Mouse (Mus musculus): ENCODE results near the gene Gm28048. TPM values are rescaled to one million over a fixed set of nuclear protein-coding genes. Genes with fewer than 3 reads are reported as not detected.

The Gm28048 gene
- polyA plus RNA-seq, 1 experiment from 2014 or later, result 15.8 TPM

- Histone ChIP-seq H3K36me3 (ENCODE audit: control insufficient read depth, insufficient read depth) (no peaks in the 10 kb centered on the region), H3K27ac (ENCODE audit: low read depth, low read length) (no peak overlapping the region), H3K9me3 (ENCODE audit: control insufficient read depth) (no peaks in the 10 kb centered on the region), H3K4me3 (ENCODE audit: low read depth, low read length) (no peak overlapping the region), H3K27me3 (replicated peaks; ENCODE audit: control insufficient read depth, insufficient read depth, low read length) (no peaks in the 10 kb centered on the region), H3K4me1 (replicated peaks; ENCODE audit: control insufficient read depth, insufficient read depth, low read length) (no peaks in the 10 kb centered on the region), H3K9ac (ENCODE audit: low read depth, low read length) (no peak overlapping the region), H3K4me2 (replicated peaks; ENCODE audit: low read depth) (no peak overlapping the region)
- no peak for ATAC-seq
- no peak for TF ChIP-seq CTCF (IDR thresholded peaks at IDR 0.05; ENCODE audit: low read depth)
- 76% methylated on average over 24 of the region's 24 CpGs for WGBS
Observed at GRCm38 (mm10) chr11:23020116-23020770, 38.4 kb upstream of the Gm28048 start.

- H3K4me1 ChIP-seq (replicated peaks; ENCODE audit: control insufficient read depth, insufficient read depth, low read length), result no peaks in the 10 kb centered on the region
- H3K36me3 ChIP-seq (ENCODE audit: control insufficient read depth, insufficient read depth), result no peaks in the 10 kb centered on the region
- H3K9ac ChIP-seq (ENCODE audit: low read depth, low read length), result no peak overlapping the region
- no peak for ATAC-seq
- H3K27ac ChIP-seq (ENCODE audit: low read depth, low read length), result no peak overlapping the region
- no peak for TF ChIP-seq CTCF (IDR thresholded peaks at IDR 0.05; ENCODE audit: low read depth)
- no peak overlapping the region for H3K4me3 ChIP-seq (ENCODE audit: low read depth, low read length)
- no peak overlapping the region for H3K4me2 ChIP-seq (replicated peaks; ENCODE audit: low read depth)
- H3K9me3 ChIP-seq (ENCODE audit: control insufficient read depth), result no peaks in the 10 kb centered on the region
- no peaks in the 10 kb centered on the region for H3K27me3 ChIP-seq (replicated peaks; ENCODE audit: control insufficient read depth, insufficient read depth, low read length)
- WGBS, result 95% methylated on average over 4 of the region's 4 CpGs
Observed at GRCm38 (mm10) chr11:23017943-23018342, 36.1 kb upstream of the Gm28048 start.

GRCm38 (mm10) chr11:23014996-23015395 lies 33.1 kb upstream of the Gm28048 start:
- no peak for TF ChIP-seq CTCF (IDR thresholded peaks at IDR 0.05; ENCODE audit: low read depth)
- Histone ChIP-seq H3K4me1 (replicated peaks; ENCODE audit: control insufficient read depth, insufficient read depth, low read length) (no peaks in the 10 kb centered on the region), H3K27me3 (replicated peaks; ENCODE audit: control insufficient read depth, insufficient read depth, low read length) (no peaks in the 10 kb centered on the region), H3K27ac (ENCODE audit: low read depth, low read length) (no peak overlapping the region), H3K9ac (ENCODE audit: low read depth, low read length) (no peak overlapping the region), H3K4me3 (ENCODE audit: low read depth, low read length) (no peak overlapping the region), H3K4me2 (replicated peaks; ENCODE audit: low read depth) (no peak overlapping the region), H3K36me3 (ENCODE audit: control insufficient read depth, insufficient read depth) (no peaks in the 10 kb centered on the region), H3K9me3 (ENCODE audit: control insufficient read depth) (no peaks in the 10 kb centered on the region)
- WGBS, result 60% methylated on average over 6 of the region's 6 CpGs
- no peak for ATAC-seq

- Histone ChIP-seq H3K9ac (ENCODE audit: low read depth, low read length) (no peak overlapping the region), H3K36me3 (ENCODE audit: control insufficient read depth, insufficient read depth) (no peaks in the 10 kb centered on the region), H3K4me2 (replicated peaks; ENCODE audit: low read depth) (no peak overlapping the region), H3K27me3 (replicated peaks; ENCODE audit: control insufficient read depth, insufficient read depth, low read length) (no peaks in the 10 kb centered on the region), H3K27ac (ENCODE audit: low read depth, low read length) (no peak overlapping the region), H3K9me3 (ENCODE audit: control insufficient read depth) (no peaks in the 10 kb centered on the region), H3K4me1 (replicated peaks; ENCODE audit: control insufficient read depth, insufficient read depth, low read length) (no peaks in the 10 kb centered on the region), H3K4me3 (ENCODE audit: low read depth, low read length) (no peak overlapping the region)
- TF ChIP-seq CTCF (IDR thresholded peaks at IDR 0.05; ENCODE audit: low read depth), result peak; percentile 67
- no peak for ATAC-seq
- WGBS, result 94% methylated on average over 4 of the region's 4 CpGs
Observed at GRCm38 (mm10) chr11:23013580-23014294, 31.8 kb upstream of the Gm28048 start.

GRCm38 (mm10) chr11:23013096-23013495 lies 31.2 kb upstream of the Gm28048 start:
- Histone ChIP-seq H3K9me3 (ENCODE audit: control insufficient read depth) (no peaks in the 10 kb centered on the region), H3K9ac (ENCODE audit: low read depth, low read length) (no peak overlapping the region), H3K36me3 (ENCODE audit: control insufficient read depth, insufficient read depth) (no peaks in the 10 kb centered on the region), H3K27me3 (replicated peaks; ENCODE audit: control insufficient read depth, insufficient read depth, low read length) (no peaks in the 10 kb centered on the region), H3K4me1 (replicated peaks; ENCODE audit: control insufficient read depth, insufficient read depth, low read length) (no peaks in the 10 kb centered on the region), H3K4me2 (replicated peaks; ENCODE audit: low read depth) (no peak overlapping the region), H3K4me3 (ENCODE audit: low read depth, low read length) (no peak overlapping the region), H3K27ac (ENCODE audit: low read depth, low read length) (no peak overlapping the region)
- TF ChIP-seq CTCF (IDR thresholded peaks at IDR 0.05; ENCODE audit: low read depth), result no peak
- no peak for ATAC-seq
- 83% methylated on average over 1 of the region's 1 CpGs for WGBS

GRCm38 (mm10) chr11:23008824-23009200 lies 26.9 kb upstream of the Gm28048 start:
- no peak for ATAC-seq
- Histone ChIP-seq H3K36me3 (ENCODE audit: control insufficient read depth, insufficient read depth) (peaks cover 4% of the 10 kb centered on the region), H3K9me3 (ENCODE audit: control insufficient read depth) (no peaks in the 10 kb centered on the region), H3K27ac (ENCODE audit: low read depth, low read length) (no peak overlapping the region), H3K4me3 (ENCODE audit: low read depth, low read length) (peak overlapping the region; percentile 66), H3K9ac (ENCODE audit: low read depth, low read length) (peak overlapping the region; percentile 61; the same call in 1 of the 2 replicates), H3K27me3 (replicated peaks; ENCODE audit: control insufficient read depth, insufficient read depth, low read length) (no peaks in the 10 kb centered on the region), H3K4me2 (replicated peaks; ENCODE audit: low read depth) (peak overlapping the region; percentile 79), H3K4me1 (replicated peaks; ENCODE audit: control insufficient read depth, insufficient read depth, low read length) (no peaks in the 10 kb centered on the region)
- WGBS, result 32% methylated on average over 4 of the region's 4 CpGs
- no peak for TF ChIP-seq CTCF (IDR thresholded peaks at IDR 0.05; ENCODE audit: low read depth)

All from intestine, postnatal 0 days (tissue).